Mouse (Mus musculus) urinary bladder, postnatal 36 days (tissue): ENCODE measurements at regions not wholly inside any gene's neighbourhood (a gene's known extent, or its start where the extent isn't known, plus 50 kb on each side); places are given as distances from the start of the nearest gene placed in this dataset.
A peak's percentile ranks its signal among the peaks of the same experiment; 100 is the strongest.

Experiments
- DNase-seq, 2 experiments: peaks; one replicate each; pipeline ENCODE4 v3.0.0; 2022; ENCODE audit warnings: low spot score in 2 of 2, mixed read lengths in 1 of 2

GRCm38 (mm10) chr8:29274668-29275067 is 1827.2 kb downstream of the Poteg start:
- no peak for DNase-seq

- no peak for DNase-seq
Measured at GRCm38 (mm10) chr8:29278711-29279110, 1831.2 kb downstream of the Poteg start.

- DNase-seq = no peak
Measured at GRCm38 (mm10) chr8:29279276-29279675, 1831.8 kb downstream of the Poteg start.

GRCm38 (mm10) chr8:29290386-29290785 is 1842.9 kb downstream of the Poteg start:
- DNase-seq = peak in 1 of 2 experiments; percentile 2
